Mouse (Mus musculus) heart, postnatal 14 days (tissue): ENCODE results near the gene Dock9. TPM values are rescaled to one million over a fixed set of nuclear protein-coding genes. Genes with fewer than 3 reads are reported as not detected.

Experiments used
- DNase-seq, 2 experiments: peaks; one replicate each; pipeline ENCODE4 v3.0.0; 2021 to 2022
- intact Hi-C: fragments of 180-260 bp; cut with DNase I; formaldehyde crosslinking; loops from one replicate; pipeline ENCODE4 v1.15.1; 2025
- total RNA-seq, 2 experiments: library from RNA; stranded (reverse); gene quantifications; 2 replicates each; pipeline ENCODE4 v1.2.3; 2021

Dock9 gene
- total RNA-seq, 2 experiments from 2014 or later: 41.2 to 45.2 TPM

GRCm38 (mm10) chr14:121795536-121795935, 2.1 kb downstream of the Dock9 start:
- intact Hi-C loops: no loop called here
- DNase-seq: no peak

- no peak for DNase-seq
- intact Hi-C loops: no loop called here
Observed at GRCm38 (mm10) chr14:121793639-121794038, 4.0 kb downstream of the Dock9 start.

DNA sequence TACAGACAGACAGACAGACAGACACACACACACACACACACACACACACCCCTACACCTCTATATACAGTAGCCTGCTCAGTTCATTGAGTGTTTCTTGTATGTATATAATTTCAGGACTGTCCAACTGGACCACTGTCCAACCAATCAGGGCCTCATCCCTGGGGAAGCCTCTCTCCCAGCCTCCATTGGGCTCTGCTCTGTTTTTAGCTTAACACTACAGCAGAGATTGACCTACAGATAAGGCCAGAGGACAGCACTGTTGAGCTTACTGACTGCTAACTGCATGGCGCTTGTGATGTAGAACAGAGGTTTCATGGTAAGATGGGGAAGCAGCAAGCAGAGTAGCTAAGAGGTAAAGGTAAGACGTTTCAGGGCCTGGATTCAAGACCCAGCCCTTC, 5.7 kb downstream of the Dock9 start:
- intact Hi-C loops: no loop called here
- DNase-seq: no peak

DNA sequence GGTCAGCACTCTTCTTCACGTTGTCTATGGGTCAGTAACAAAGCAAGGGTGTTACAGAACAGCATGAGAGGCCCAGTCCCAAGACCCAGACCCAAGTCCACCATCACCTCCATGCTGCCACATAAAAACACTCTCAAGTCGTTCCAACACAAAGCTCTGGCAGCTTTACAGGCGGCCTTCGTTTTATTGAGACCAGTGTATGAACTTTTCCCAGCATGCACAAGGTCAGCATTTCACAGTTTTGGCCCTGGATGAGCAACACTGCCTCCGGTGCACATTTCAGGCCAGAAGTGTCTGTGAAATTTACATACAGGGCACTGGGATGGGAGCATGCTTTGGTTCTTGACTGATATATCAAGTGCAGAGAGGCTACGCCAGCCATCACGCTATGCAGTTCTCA, 6.5 kb downstream of the Dock9 start:
- DNase-seq: no peak
- intact Hi-C loops: no loop called here

GRCm38 (mm10) chr14:121789273-121789672, 8.4 kb downstream of the Dock9 start:
- no peak for DNase-seq
- intact Hi-C loops: loop anchor here (5.0 kb wide), 1 partner anchor 877 kb away; the partner anchor contains the start of gene Ipo5

GRCm38 (mm10) chr14:121788451-121788850, 9.2 kb downstream of the Dock9 start:
- no peak for DNase-seq
- intact Hi-C loops: loop anchor here (5.0 kb wide), 1 partner anchor 876 kb away; the partner anchor contains the start of gene Ipo5

DNA sequence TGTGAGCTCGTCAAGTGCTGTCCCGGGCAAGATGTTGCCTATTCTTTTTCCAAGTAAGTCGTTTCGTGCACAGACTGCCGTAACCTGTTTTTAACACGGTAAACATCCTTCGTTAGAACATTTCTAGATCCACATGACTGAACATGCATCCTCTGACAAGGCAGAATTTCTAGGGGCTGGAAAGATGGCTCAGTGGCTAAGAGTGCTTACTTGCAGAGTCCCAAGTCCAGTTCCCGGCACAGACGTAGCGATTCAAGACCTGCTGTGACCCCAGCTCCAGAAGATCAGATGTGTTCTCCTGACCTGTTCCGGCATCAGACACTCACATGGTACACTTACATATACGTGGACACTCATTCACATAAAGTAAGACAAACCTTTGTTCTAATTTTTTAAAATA, 10.2 kb downstream of the Dock9 start:
- intact Hi-C loops: loop anchor here (5.0 kb wide), 1 partner anchor 875 kb away; the partner anchor contains the start of gene Ipo5
- DNase-seq: no peak

DNA sequence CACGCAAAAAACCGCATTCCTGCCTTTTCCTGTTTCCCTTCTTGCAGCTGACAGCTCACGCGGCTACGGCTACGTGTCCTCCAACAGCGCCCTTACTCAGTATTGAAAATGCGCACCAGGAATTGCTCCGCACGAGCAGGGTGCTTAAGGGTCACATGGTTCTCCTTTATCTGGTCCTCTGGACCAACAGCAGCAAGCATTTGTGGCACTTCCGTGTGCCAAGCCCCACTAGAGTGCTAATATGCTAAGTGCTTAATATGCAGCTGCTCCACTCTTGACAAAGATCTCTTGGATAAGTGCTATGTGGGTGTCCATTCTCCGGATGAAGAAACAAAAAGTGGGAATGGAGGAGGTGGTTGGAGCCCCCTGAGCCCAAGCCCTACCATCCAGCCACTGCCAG, 10.7 kb downstream of the Dock9 start:
- intact Hi-C loops: loop anchor here (5.0 kb wide), 1 partner anchor 875 kb away; the partner anchor contains the start of gene Ipo5
- DNase-seq: no peak

GRCm38 (mm10) chr14:121785394-121785793, 12.2 kb downstream of the Dock9 start:
- DNase-seq: no peak
- intact Hi-C loops: loop anchor here (5.0 kb wide), 1 partner anchor 873 kb away; the partner anchor contains the start of gene Ipo5

DNA sequence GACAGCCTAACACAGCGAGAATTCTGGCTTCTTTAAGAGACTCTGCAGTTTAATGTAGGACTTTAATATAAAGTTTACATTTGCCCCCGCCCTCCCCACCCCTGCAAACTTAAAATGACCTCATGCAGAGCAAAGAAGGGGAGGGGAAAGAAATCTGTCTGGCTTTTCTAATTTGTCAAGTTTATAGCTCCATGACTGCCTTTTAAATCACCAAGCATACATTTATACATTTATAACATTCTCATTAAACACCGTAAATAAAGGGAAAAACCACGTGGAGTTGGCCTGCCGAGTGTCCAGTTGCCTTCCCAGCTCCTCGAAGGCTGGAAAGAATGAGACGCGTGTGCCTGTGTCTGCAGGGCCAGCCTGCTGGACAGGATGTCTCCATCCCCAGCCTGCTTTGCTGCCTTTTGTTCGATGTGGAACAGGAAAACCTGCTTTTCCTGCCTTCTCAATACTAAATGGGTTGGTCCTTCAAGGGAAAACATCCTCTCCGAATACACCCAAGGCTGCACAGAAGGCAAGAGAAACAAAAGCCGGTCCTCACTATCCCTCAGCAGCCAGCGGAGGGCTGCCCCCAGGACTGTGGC, 16.6 kb downstream of the Dock9 start:
- intact Hi-C loops: no loop called here
- peak; percentile 50 to 53 for DNase-seq

- DNase-seq: no peak
- intact Hi-C loops: no loop called here
Observed at GRCm38 (mm10) chr14:121780144-121780913, 17.3 kb downstream of the Dock9 start.

GRCm38 (mm10) chr14:121779620-121780019, 18.0 kb downstream of the Dock9 start:
- DNase-seq: no peak
- intact Hi-C loops: no loop called here

GRCm38 (mm10) chr14:121777279-121777831, 20.3 kb downstream of the Dock9 start:
- DNase-seq: no peak
- intact Hi-C loops: no loop called here

GRCm38 (mm10) chr14:121776749-121777148, 20.9 kb downstream of the Dock9 start:
- intact Hi-C loops: no loop called here
- no peak for DNase-seq

- intact Hi-C loops: no loop called here
- no peak for DNase-seq
Observed at GRCm38 (mm10) chr14:121762021-121762452, 35.6 kb downstream of the Dock9 start.

- no peak for DNase-seq
- intact Hi-C loops: no loop called here
Observed at GRCm38 (mm10) chr14:121760403-121760802, 37.2 kb downstream of the Dock9 start.

DNA sequence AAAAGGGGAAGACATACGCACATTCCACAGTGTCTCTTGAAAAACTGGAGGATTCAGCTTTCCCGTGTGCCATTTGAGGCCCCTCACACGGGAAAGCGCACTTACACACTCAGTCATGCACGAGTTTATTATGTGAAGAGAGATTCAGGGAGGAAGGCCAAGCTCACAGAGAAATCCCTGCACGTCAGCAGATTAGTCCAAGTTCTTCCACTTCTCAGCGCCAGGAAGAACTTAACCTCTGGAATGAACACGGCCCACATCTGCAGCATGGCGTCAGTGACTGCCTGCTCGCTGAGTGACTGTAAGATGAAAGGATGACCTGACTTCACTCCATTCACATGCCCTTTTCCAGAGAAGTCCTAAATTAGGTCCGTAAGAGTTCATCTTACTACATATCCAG, 43.5 kb downstream of the Dock9 start:
- intact Hi-C loops: loop anchor here (5.0 kb wide), 3 partner anchors 57 to 132 kb away; no protein-coding TSS in a partner anchor
- DNase-seq: no peak

GRCm38 (mm10) chr14:121752686-121753426, 44.8 kb downstream of the Dock9 start:
- intact Hi-C loops: loop anchor here (2.0 to 5.0 kb wide), 4 partner anchors 56 to 164 kb away; no protein-coding TSS in a partner anchor
- DNase-seq: no peak

- intact Hi-C loops: loop anchor here (5.0 kb wide), 3 partner anchors 52 to 127 kb away; no protein-coding TSS in a partner anchor
- no peak for DNase-seq
Observed at GRCm38 (mm10) chr14:121749606-121750005, 48.0 kb downstream of the Dock9 start.

GRCm38 (mm10) chr14:121749084-121749483, 48.6 kb downstream of the Dock9 start:
- intact Hi-C loops: no loop called here

More at GRCm38 (mm10) chr14:121749084-121749483, 48.6 kb downstream of the Dock9 start:
- DNase-seq: no peak
